Mouse (Mus musculus): Measurements from ENCODE around the gene Sccpdh. TPM values are rescaled to one million over a fixed set of nuclear protein-coding genes. Genes with fewer than 3 reads are reported as not detected.

Gene Sccpdh
- 1.4 and 1.8 TPM in 2 replicates for polyA plus RNA-seq (2012; rRNA removed)

- peaks cover 2% of the 10 kb centered on the region; the same call in 1 of the 2 replicates for H3K4me1 ChIP-seq (ENCODE audit: control insufficient read depth, insufficient read depth, insufficient read length)
Measured at GRCm38 (mm10) chr1:179668013-179668805, at the start of gene Sccpdh. Gene Sccpdh (plus strand): TSS chr1:179668210.

GRCm38 (mm10) chr1:179622665-179623064 is 45.3 kb upstream of the Sccpdh start:
- 95% methylated on average over 12 of the region's 12 CpGs for WGBS
- Histone ChIP-seq H3K27ac (ENCODE audit: insufficient read depth, low read length) (no peak overlapping the region), H3K4me1 (ENCODE audit: control insufficient read depth, insufficient read depth, insufficient read length) (no peaks in the 10 kb centered on the region), H3K27me3 (ENCODE audit: control insufficient read depth, insufficient read depth, low read length) (no peaks in the 10 kb centered on the region), H3K36me3 (ENCODE audit: control insufficient read depth, insufficient read depth, low read length) (peaks cover 16% of the 10 kb centered on the region), H3K4me3 (ENCODE audit: extremely low read depth, insufficient read depth, insufficient read length) (no peak overlapping the region)
- DNase-seq (ENCODE audit: low read depth in 1 of 2, low spot score in 2 of 2) = no peak
- TF ChIP-seq CTCF (IDR thresholded peaks at IDR 0.05; ENCODE audit: extremely low read depth, insufficient read depth, insufficient read length, insufficient replicate concordance) (no peak), POLR2A (IDR thresholded peaks at IDR 0.05; ENCODE audit: low read depth, low read length) (no peak)

More at GRCm38 (mm10) chr1:179668013-179668805, at the start of gene Sccpdh:
- Histone ChIP-seq H3K4me3 (ENCODE audit: extremely low read depth, insufficient read depth, insufficient read length) (peak within 1 kb of the TSS; percentile 79), H3K27me3 (ENCODE audit: control insufficient read depth, insufficient read depth, low read length) (no peaks in the 10 kb centered on the region), H3K27ac (ENCODE audit: insufficient read depth, low read length) (peak within 1 kb of the TSS; percentile 11; the same call in 1 of the 2 replicates), H3K36me3 (ENCODE audit: control insufficient read depth, insufficient read depth, low read length) (no peaks in the 10 kb centered on the region)
- DNase-seq (ENCODE audit: low read depth in 1 of 2, low spot score in 2 of 2) = peak; percentile 25 to 84
- under 1% methylated on average over 77 of the region's 84 CpGs for WGBS
- TF ChIP-seq CTCF (IDR thresholded peaks at IDR 0.05; ENCODE audit: extremely low read depth, insufficient read depth, insufficient read length, insufficient replicate concordance) (no peak), POLR2A (IDR thresholded peaks at IDR 0.05; ENCODE audit: low read depth, low read length) (no peak; the same call in 1 of the 2 replicates)

GRCm38 (mm10) chr1:179623657-179624056 is 44.4 kb upstream of the Sccpdh start:
- peak in 1 of 2 experiments; percentile 18 for DNase-seq (ENCODE audit: low read depth in 1 of 2, low spot score in 2 of 2)
- peaks cover 14% of the 10 kb centered on the region for H3K36me3 ChIP-seq (ENCODE audit: control insufficient read depth, insufficient read depth, low read length)
- H3K27me3 ChIP-seq (ENCODE audit: control insufficient read depth, insufficient read depth, low read length) = no peaks in the 10 kb centered on the region
- H3K4me3 ChIP-seq (ENCODE audit: extremely low read depth, insufficient read depth, insufficient read length) = no peak overlapping the region
- H3K27ac ChIP-seq (ENCODE audit: insufficient read depth, low read length) = no peak overlapping the region
- no peak for TF ChIP-seq POLR2A (IDR thresholded peaks at IDR 0.05; ENCODE audit: low read depth, low read length)
- peak; percentile 31; the same call in 1 of the 2 replicates for TF ChIP-seq CTCF (IDR thresholded peaks at IDR 0.05; ENCODE audit: extremely low read depth, insufficient read depth, insufficient read length, insufficient replicate concordance)
- no peaks in the 10 kb centered on the region for H3K4me1 ChIP-seq (ENCODE audit: control insufficient read depth, insufficient read depth, insufficient read length)
- WGBS = 63% methylated on average over 4 of the region's 4 CpGs

- DNase-seq (ENCODE audit: low read depth in 1 of 2, low spot score in 2 of 2) = peak in 1 of 2 experiments; percentile 52
- no peak overlapping the region for H3K4me3 ChIP-seq (ENCODE audit: extremely low read depth, insufficient read depth, insufficient read length)
- TF ChIP-seq POLR2A (IDR thresholded peaks at IDR 0.05; ENCODE audit: low read depth, low read length) = no peak
- TF ChIP-seq CTCF (IDR thresholded peaks at IDR 0.05; ENCODE audit: extremely low read depth, insufficient read depth, insufficient read length, insufficient replicate concordance) = peak; percentile 38; the same call in 1 of the 2 replicates
- no peak overlapping the region for H3K27ac ChIP-seq (ENCODE audit: insufficient read depth, low read length)
- no peaks in the 10 kb centered on the region for H3K27me3 ChIP-seq (ENCODE audit: control insufficient read depth, insufficient read depth, low read length)
- WGBS = 77% methylated on average over 4 of the region's 4 CpGs
- H3K36me3 ChIP-seq (ENCODE audit: control insufficient read depth, insufficient read depth, low read length) = peaks cover 14% of the 10 kb centered on the region
- H3K4me1 ChIP-seq (ENCODE audit: control insufficient read depth, insufficient read depth, insufficient read length) = no peaks in the 10 kb centered on the region
Measured at GRCm38 (mm10) chr1:179624354-179624753, 43.7 kb upstream of the Sccpdh start.

- Histone ChIP-seq H3K27ac (ENCODE audit: insufficient read depth, low read length) (no peak overlapping the region), H3K36me3 (ENCODE audit: control insufficient read depth, insufficient read depth, low read length) (peaks cover 11% of the 10 kb centered on the region), H3K4me1 (ENCODE audit: control insufficient read depth, insufficient read depth, insufficient read length) (no peaks in the 10 kb centered on the region), H3K27me3 (ENCODE audit: control insufficient read depth, insufficient read depth, low read length) (no peaks in the 10 kb centered on the region), H3K4me3 (ENCODE audit: extremely low read depth, insufficient read depth, insufficient read length) (no peak overlapping the region)
- no peak for TF ChIP-seq POLR2A (IDR thresholded peaks at IDR 0.05; ENCODE audit: low read depth, low read length)
- TF ChIP-seq CTCF (IDR thresholded peaks at IDR 0.05; ENCODE audit: extremely low read depth, insufficient read depth, insufficient read length, insufficient replicate concordance) = no peak
- DNase-seq (ENCODE audit: low read depth in 1 of 2, low spot score in 2 of 2) = no peak
- WGBS = 89% methylated on average over 4 of the region's 4 CpGs
Measured at GRCm38 (mm10) chr1:179627855-179628254, 40.2 kb upstream of the Sccpdh start.

GRCm38 (mm10) chr1:179628438-179629106 is 39.4 kb upstream of the Sccpdh start:
- H3K4me3 ChIP-seq (ENCODE audit: extremely low read depth, insufficient read depth, insufficient read length) = no peak overlapping the region
- WGBS = 59% methylated on average over 8 of the region's 8 CpGs
- no peaks in the 10 kb centered on the region for H3K4me1 ChIP-seq (ENCODE audit: control insufficient read depth, insufficient read depth, insufficient read length)
- no peak overlapping the region for H3K27ac ChIP-seq (ENCODE audit: insufficient read depth, low read length)
- DNase-seq (ENCODE audit: low read depth in 1 of 2, low spot score in 2 of 2) = no peak
- H3K27me3 ChIP-seq (ENCODE audit: control insufficient read depth, insufficient read depth, low read length) = no peaks in the 10 kb centered on the region
- no peak for TF ChIP-seq POLR2A (IDR thresholded peaks at IDR 0.05; ENCODE audit: low read depth, low read length)
- TF ChIP-seq CTCF (IDR thresholded peaks at IDR 0.05; ENCODE audit: extremely low read depth, insufficient read depth, insufficient read length, insufficient replicate concordance) = no peak
- peaks cover 11% of the 10 kb centered on the region for H3K36me3 ChIP-seq (ENCODE audit: control insufficient read depth, insufficient read depth, low read length)

All from spleen, adult 2 months (tissue).